Mouse (Mus musculus) lung, postnatal 0 days (tissue): ENCODE data around the gene Itga7. TPM values are rescaled to one million over a fixed set of nuclear protein-coding genes. Genes with fewer than 3 reads are reported as not detected.

Source experiments
- ATAC-seq: fragments of 200-750 bp; cut with Nextera tagmentation; 2 replicates; pipeline ENCODE4 v1.8.0; 2017; ENCODE audit warnings: moderate library complexity
- DNase-seq: peaks from one replicate; pipeline ENCODE4 v3.0.0-alpha.2; 2016; ENCODE audit warnings: low spot score
- H3K27ac ChIP-seq: fragments of 300-500 bp; sonication (generic); 2 replicates; pipeline ENCODE4 v1.5.1; 2014; ENCODE audit warnings: antibody characterized with exemption, mild to moderate bottlenecking, low read length, mixed read lengths
- H3K27me3 ChIP-seq: fragments of 300-500 bp; sonication (generic); replicated peaks from 2 replicates; pipeline ENCODE4 v1.6.1; 2014; ENCODE audit warnings: low read length, mixed read lengths; ENCODE audit not compliant: insufficient read depth
- H3K36me3 ChIP-seq: fragments of 300-500 bp; sonication (generic); 2 replicates; pipeline ENCODE4 v1.6.1; 2014; ENCODE audit warnings: low read length, mixed read lengths; ENCODE audit not compliant: insufficient read depth
- H3K4me1 ChIP-seq: fragments of 300-500 bp; sonication (generic); 2 replicates; pipeline ENCODE4 v1.6.1; 2014; ENCODE audit warnings: antibody characterized with exemption, low read depth, low read length, mixed read lengths; ENCODE audit not compliant: insufficient read depth
- H3K4me2 ChIP-seq: fragments of 300-500 bp; sonication (generic); replicated peaks from 2 replicates; pipeline ENCODE4 v1.6.1; 2014; ENCODE audit warnings: low read depth, mild to moderate bottlenecking, low read length, moderate library complexity, mixed read lengths
- H3K4me3 ChIP-seq: fragments of 300-500 bp; sonication (generic); 2 replicates; pipeline ENCODE4 v1.5.1; 2014; ENCODE audit warnings: low read depth, low read length
- H3K9ac ChIP-seq: fragments of 300-500 bp; sonication (generic); replicated peaks from 2 replicates; pipeline ENCODE4 v1.6.1; 2014; ENCODE audit warnings: low read depth, mild to moderate bottlenecking
- H3K9me3 ChIP-seq: fragments of 300-500 bp; sonication (generic); 2 replicates; pipeline ENCODE4 v1.6.1; 2016; ENCODE audit warnings: low read length, mixed read lengths
- CTCF ChIP-seq: IDR thresholded peaks from 2 replicates; pipeline ENCODE4 v1.5.1; 2016; ENCODE audit warnings: antibody characterized with exemption, mild to moderate bottlenecking
- EP300 ChIP-seq: IDR thresholded peaks from 2 replicates; pipeline ENCODE4 v1.6.1; 2016; ENCODE audit warnings: antibody characterized with exemption, mild to moderate bottlenecking, control low read depth
- WGBS: fragments of 180-500 bp; shearing (Covaris S2); extraction: QIAGEN DNeasy Blood & Tissue Kit; methylation state at CpG from one replicate; pipeline ENCODE4 v1.1.7; 2014; 5-methylcytosine and 5-hydroxymethylcytosine counted together
- polyA plus RNA-seq: library from polyadenylated mRNA; unstranded; fragments of >200 nt; fragmentation: Nextera tagmentation; extraction: Ambion mirVana; gene quantifications from 2 replicates; pipeline ENCODE4 v1.2.1, GENCODE M21; 2015

Itga7 gene
- polyA plus RNA-seq, 1 experiment from 2014 or later: 14.6 TPM

DNA sequence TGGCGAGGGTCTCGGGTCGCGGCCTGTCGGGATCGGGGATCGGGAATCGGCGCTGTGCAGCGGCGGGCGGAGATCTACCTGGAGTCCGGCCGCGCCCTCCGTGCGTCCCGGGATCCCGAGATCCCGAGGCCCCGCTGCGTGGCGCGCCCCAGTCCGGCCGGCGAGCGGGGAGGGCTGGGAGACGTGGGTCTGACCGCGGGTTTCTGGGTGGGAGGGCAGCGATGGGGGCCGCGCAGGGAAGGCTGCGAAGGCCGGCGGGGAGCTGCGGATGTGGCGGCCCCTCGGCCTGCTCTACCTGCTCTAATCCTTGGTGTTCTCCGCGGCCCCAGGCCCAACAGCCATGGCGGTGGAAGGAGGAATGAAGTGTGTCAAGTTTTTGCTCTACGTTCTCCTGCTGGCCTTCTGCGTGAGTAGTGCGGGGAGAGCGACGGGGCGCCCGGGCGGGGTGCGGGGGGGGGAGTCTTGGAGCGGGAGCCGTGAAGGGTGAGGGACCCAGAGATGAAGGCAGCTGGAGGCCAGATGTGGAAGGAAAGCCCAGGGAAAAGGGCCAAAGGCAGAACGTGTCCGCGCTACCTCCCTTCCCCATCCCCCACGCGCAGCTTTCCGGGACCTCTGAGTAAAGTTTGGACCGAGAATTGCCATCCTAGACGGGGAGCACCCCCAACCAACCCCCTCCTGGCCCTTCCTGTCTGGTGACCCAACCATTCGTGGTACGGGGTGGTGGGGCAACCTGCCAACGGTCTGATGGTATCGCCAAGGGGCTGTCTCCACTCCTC lies 23.4 kb upstream of the Itga7 start:
- DNase-seq: peak; percentile 60
- Histone ChIP-seq H3K4me1 (peaks cover 6% of the 10 kb centered on the region; the same call in 1 of the 2 replicates), H3K4me2 (peak overlapping the region; percentile 76), H3K9me3 (no peaks in the 10 kb centered on the region), H3K27me3 (no peaks in the 10 kb centered on the region), H3K36me3 (peaks cover 3% of the 10 kb centered on the region; the same call in 1 of the 2 replicates), H3K9ac (peak overlapping the region; percentile 81), H3K27ac (peak overlapping the region; percentile 92), H3K4me3 (peak overlapping the region; percentile 86)
- ATAC-seq: peak; percentile 46
- WGBS: 1% methylated on average over 40 of the region's 66 CpGs
- TF ChIP-seq CTCF: no peak
- TF ChIP-seq EP300: no peak

DNA sequence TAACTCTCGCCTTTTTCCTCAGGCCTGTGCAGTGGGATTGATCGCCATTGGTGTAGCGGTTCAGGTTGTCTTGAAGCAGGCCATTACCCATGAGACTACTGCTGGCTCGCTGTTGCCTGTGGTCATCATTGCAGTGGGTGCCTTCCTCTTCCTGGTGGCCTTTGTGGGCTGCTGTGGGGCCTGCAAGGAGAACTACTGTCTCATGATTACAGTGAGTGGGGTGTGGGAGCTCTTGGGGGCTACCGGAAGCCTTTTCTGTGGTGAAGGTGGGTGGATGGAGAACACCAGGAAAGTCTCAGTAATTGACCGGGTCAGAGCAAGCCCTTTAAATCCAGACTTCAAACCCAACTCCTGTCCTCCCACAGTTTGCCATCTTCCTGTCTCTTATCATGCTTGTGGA lies 22.2 kb upstream of the Itga7 start:
- Histone ChIP-seq H3K27ac (no peak overlapping the region), H3K9ac (no peak overlapping the region), H3K27me3 (no peaks in the 10 kb centered on the region), H3K36me3 (peaks cover 7% of the 10 kb centered on the region; the same call in 1 of the 2 replicates), H3K4me3 (no peak overlapping the region), H3K9me3 (no peaks in the 10 kb centered on the region), H3K4me1 (peaks cover 6% of the 10 kb centered on the region; the same call in 1 of the 2 replicates), H3K4me2 (peak overlapping the region; percentile 76; the same call in 1 of the 2 replicates)
- TF ChIP-seq CTCF (no peak), EP300 (no peak)
- no peak for ATAC-seq
- DNase-seq: no peak
- WGBS: 83% methylated on average over 6 of the region's 6 CpGs

DNA sequence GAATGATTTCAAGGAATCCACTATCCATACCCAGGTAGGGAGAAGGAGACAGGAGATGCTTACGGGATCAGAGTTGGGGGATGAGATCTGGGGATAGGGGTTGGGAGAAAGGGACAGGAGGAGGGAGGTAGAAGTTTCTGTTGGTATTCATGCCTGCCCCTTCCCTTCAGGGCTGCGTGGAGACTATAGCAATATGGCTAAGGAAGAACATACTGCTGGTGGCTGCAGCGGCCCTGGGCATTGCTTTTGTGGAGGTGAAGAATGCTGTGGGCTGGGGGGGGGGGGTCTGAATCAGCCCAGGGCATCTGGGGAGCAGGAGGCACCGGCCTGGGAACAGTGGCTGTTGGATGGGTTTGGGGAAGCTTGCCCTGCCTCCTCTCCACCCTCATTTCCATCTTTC lies 21.4 kb upstream of the Itga7 start:
- peaks cover 6% of the 10 kb centered on the region; the same call in 1 of the 2 replicates for H3K4me1 ChIP-seq
- H3K27ac ChIP-seq: no peak overlapping the region
- WGBS: 81% methylated on average over 4 of the region's 4 CpGs
- DNase-seq (no peak), ATAC-seq (no peak)
- no peak overlapping the region for H3K4me2 ChIP-seq
- no peaks in the 10 kb centered on the region for H3K9me3 ChIP-seq
- H3K4me3 ChIP-seq: no peak overlapping the region
- peaks cover 9% of the 10 kb centered on the region for H3K36me3 ChIP-seq
- H3K9ac ChIP-seq: no peak overlapping the region
- TF ChIP-seq CTCF (no peak), EP300 (no peak)
- H3K27me3 ChIP-seq: no peaks in the 10 kb centered on the region

DNA sequence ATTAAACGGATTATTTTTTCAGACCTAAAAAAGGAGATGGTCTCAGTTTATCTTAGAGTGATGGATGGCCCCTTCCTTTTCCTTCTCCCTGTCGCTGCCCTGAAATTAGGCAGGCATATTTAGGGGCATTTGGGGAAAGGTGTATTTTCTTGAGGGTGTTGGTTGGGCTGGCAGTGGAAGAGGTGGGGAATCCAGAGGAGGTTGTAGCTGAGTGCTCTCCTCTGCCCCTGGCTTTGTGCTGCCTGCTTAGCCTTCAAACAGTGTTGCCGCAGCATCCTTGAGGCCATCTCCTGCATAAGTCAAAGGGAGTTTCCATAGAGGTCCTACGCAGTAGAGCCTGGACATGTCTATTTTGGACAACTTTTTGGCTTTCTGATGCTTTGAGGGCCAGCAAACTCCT lies 20.8 kb upstream of the Itga7 start:
- Histone ChIP-seq H3K4me1 (peaks cover 6% of the 10 kb centered on the region; the same call in 1 of the 2 replicates), H3K36me3 (peaks cover 13% of the 10 kb centered on the region), H3K4me2 (no peak overlapping the region), H3K27ac (no peak overlapping the region), H3K27me3 (no peaks in the 10 kb centered on the region), H3K4me3 (no peak overlapping the region), H3K9me3 (no peaks in the 10 kb centered on the region), H3K9ac (no peak overlapping the region)
- TF ChIP-seq CTCF: no peak
- TF ChIP-seq EP300: no peak
- ATAC-seq (no peak), DNase-seq (no peak)
- WGBS: 68% methylated on average over 4 of the region's 4 CpGs

DNA sequence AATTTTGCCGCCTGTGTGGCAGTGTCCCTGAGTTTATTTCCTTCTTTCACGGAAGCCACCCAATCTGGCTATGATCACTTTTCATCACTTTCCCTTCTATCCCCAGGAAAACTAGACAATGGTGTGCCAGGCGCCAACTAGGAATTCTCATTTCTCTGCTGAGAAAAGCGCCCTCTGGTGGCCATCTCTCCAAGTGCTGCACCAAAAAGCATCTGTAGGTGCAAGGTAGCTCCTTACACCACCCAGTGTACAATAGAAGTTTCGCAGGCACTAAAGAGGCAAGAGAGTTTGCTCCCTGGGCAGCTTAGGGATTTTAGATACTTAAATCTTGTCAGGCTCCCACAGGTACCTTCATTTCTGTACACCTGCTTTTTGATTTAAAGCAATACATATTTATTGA lies 20.4 kb upstream of the Itga7 start:
- Histone ChIP-seq H3K36me3 (peaks cover 16% of the 10 kb centered on the region), H3K4me1 (peaks cover 6% of the 10 kb centered on the region; the same call in 1 of the 2 replicates), H3K4me2 (no peak overlapping the region), H3K4me3 (no peak overlapping the region), H3K27ac (no peak overlapping the region), H3K9me3 (no peaks in the 10 kb centered on the region), H3K27me3 (no peaks in the 10 kb centered on the region), H3K9ac (no peak overlapping the region)
- TF ChIP-seq CTCF (peak; percentile 98), EP300 (no peak; the same call in 1 of the 2 replicates)
- WGBS: 7% methylated on average over 5 of the region's 5 CpGs
- DNase-seq (peak; percentile 91), ATAC-seq (peak; percentile 10; the same call in 1 of the 2 replicates)

DNA sequence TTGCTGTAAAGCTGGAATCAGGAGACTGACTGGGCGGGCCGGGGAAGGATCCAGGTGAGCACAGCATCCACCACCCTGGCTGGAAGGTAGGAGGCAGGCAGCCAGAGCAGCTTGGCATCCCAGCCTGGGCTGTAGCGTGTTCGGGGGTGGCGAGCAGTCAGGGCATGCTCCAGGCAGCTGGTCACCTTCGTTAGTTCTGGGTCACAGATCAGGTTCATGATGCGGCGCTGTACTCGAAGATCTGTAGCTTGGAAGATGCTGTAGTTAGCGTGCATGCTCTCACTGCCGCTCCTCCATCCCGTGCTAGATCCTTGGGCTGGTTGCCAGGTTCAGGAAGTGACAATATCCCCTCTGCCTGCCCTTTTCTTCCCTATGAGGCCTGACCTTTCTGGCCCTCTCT lies 19.9 kb upstream of the Itga7 start:
- TF ChIP-seq EP300 (no peak), CTCF (no peak)
- H3K27me3 ChIP-seq: no peaks in the 10 kb centered on the region
- H3K4me2 ChIP-seq: no peak overlapping the region
- no peaks in the 10 kb centered on the region for H3K9me3 ChIP-seq
- H3K27ac ChIP-seq: no peak overlapping the region
- no peak for DNase-seq
- no peak overlapping the region for H3K9ac ChIP-seq
- H3K4me3 ChIP-seq: no peak overlapping the region
- no peak for ATAC-seq
- 84% methylated on average over 12 of the region's 12 CpGs for WGBS
- H3K4me1 ChIP-seq: peaks cover 6% of the 10 kb centered on the region; the same call in 1 of the 2 replicates
- peaks cover 16% of the 10 kb centered on the region for H3K36me3 ChIP-seq
